Mouse (Mus musculus) spleen, adult 2 months (tissue): Measurements from ENCODE around the gene Mill2. TPM values are rescaled to one million over a fixed set of nuclear protein-coding genes. Genes with fewer than 3 reads are reported as not detected.
"Not testable (repeated sequence)": the region's sequence is repeated elsewhere in the genome, so short reads cannot be mapped to it uniquely, and the experiment has no call there.

Experiments used
- DNase-seq, 2 experiments: peaks; one replicate each; pipeline versions ENCODE4 v3.0.0 to v3.0.0-alpha.2; 2012 to 2021; ENCODE audit warnings: low spot score in 2 of 2, low read depth in 1 of 2
- H3K27ac ChIP-seq: fragments of 200-500 bp; 2 replicates; pipeline ENCODE4 v1.5.1; 2012; ENCODE audit warnings: low read length, inconsistent platforms; ENCODE audit not compliant: insufficient read depth
- H3K27me3 ChIP-seq: fragments of 200-500 bp; 2 replicates; pipeline ENCODE4 v1.6.1; 2012; ENCODE audit warnings: mild to moderate bottlenecking, moderate library complexity, low read length, inconsistent platforms; ENCODE audit not compliant: control insufficient read depth, insufficient read depth
- H3K36me3 ChIP-seq: fragments of 200-500 bp; 2 replicates; pipeline ENCODE4 v1.6.1; 2012; ENCODE audit warnings: mild to moderate bottlenecking, low read length, inconsistent platforms; ENCODE audit not compliant: control insufficient read depth, insufficient read depth
- H3K4me1 ChIP-seq: fragments of 200-500 bp; 2 replicates; pipeline ENCODE4 v1.6.1; 2011; ENCODE audit warnings: inconsistent platforms; ENCODE audit not compliant: control insufficient read depth, insufficient read depth, insufficient read length
- H3K4me3 ChIP-seq: fragments of 200-500 bp; 2 replicates; pipeline ENCODE4 v1.5.1; 2011; ENCODE audit warnings: mild to moderate bottlenecking, inconsistent platforms; ENCODE audit not compliant: insufficient read depth, insufficient read length; ENCODE audit errors: extremely low read depth
- CTCF ChIP-seq: fragments of 200-500 bp; IDR thresholded peaks from 2 replicates; pipeline ENCODE4 v1.5.1; 2011; ENCODE audit warnings: mild to moderate bottlenecking, inconsistent platforms; ENCODE audit not compliant: insufficient read depth, insufficient read length, insufficient replicate concordance; ENCODE audit errors: extremely low read depth
- POLR2A ChIP-seq: fragments of 200-500 bp; IDR thresholded peaks from 2 replicates; pipeline ENCODE4 v1.6.1; 2011; ENCODE audit warnings: low read depth, low read length, inconsistent platforms
- WGBS: fragments of 180-500 bp; shearing (Covaris S2); methylation state at CpG from one replicate; pipeline ENCODE4 v1.1.7; 2018; 5-methylcytosine and 5-hydroxymethylcytosine counted together
- polyA plus RNA-seq: library from polyadenylated mRNA; depleted of rRNA; stranded (reverse); fragments of >200 nt; gene quantifications from 2 replicates; pipeline ENCODE4 v1.2.3, GENCODE M21; 2012; rRNA removed

The Mill2 gene
- 2.4 and 2.9 TPM in 2 replicates for polyA plus RNA-seq

GRCm38 (mm10) chr7:18839865-18840264 lies at the start of gene Mill2:
TSS of gene Mill2 (plus strand) at chr7:18839966.
- no peaks in the 10 kb centered on the region for H3K36me3 ChIP-seq
- 15% methylated on average over 3 of the region's 3 CpGs for WGBS
- peak within 1 kb of the TSS; percentile 70 for H3K27ac ChIP-seq
- H3K4me3 ChIP-seq: peak within 1 kb of the TSS; percentile 31; the same call in 1 of the 2 replicates
- no peaks in the 10 kb centered on the region for H3K4me1 ChIP-seq
- H3K27me3 ChIP-seq: no peaks in the 10 kb centered on the region
- TF ChIP-seq POLR2A (no peak), CTCF (no peak)
- DNase-seq: no peak

GRCm38 (mm10) chr7:18790671-18791070 lies 49.1 kb upstream of the Mill2 start:
- not testable (repeated sequence) for H3K36me3 ChIP-seq, H3K4me3 ChIP-seq, DNase-seq, H3K27ac ChIP-seq, H3K27me3 ChIP-seq, H3K4me1 ChIP-seq

GRCm38 (mm10) chr7:18798420-18798819 lies 41.3 kb upstream of the Mill2 start, which contains the start of gene Psg19:
TSS of gene Psg19 (minus strand) at chr7:18798520.
- Histone ChIP-seq H3K36me3 (no peaks in the 10 kb centered on the region), H3K4me1 (no peaks in the 10 kb centered on the region), H3K27ac (no peak within 1 kb of the TSS), H3K27me3 (no peaks in the 10 kb centered on the region), H3K4me3 (no peak within 1 kb of the TSS)
- no peak for TF ChIP-seq CTCF
- no peak for TF ChIP-seq POLR2A
- DNase-seq: no peak
- WGBS: 80% methylated on average over 1 of the region's 1 CpGs

GRCm38 (mm10) chr7:18799129-18799528 lies 40.6 kb upstream of the Mill2 start:
- no peak overlapping the region for H3K27ac ChIP-seq
- H3K36me3 ChIP-seq: no peaks in the 10 kb centered on the region
- no peak overlapping the region for H3K4me3 ChIP-seq
- WGBS: 46% methylated on average over 3 of the region's 3 CpGs
- H3K4me1 ChIP-seq: no peaks in the 10 kb centered on the region
- no peaks in the 10 kb centered on the region for H3K27me3 ChIP-seq
- DNase-seq: no peak
- TF ChIP-seq CTCF (no peak), POLR2A (no peak)

- H3K27me3 ChIP-seq: no peaks in the 10 kb centered on the region
- H3K4me1 ChIP-seq: no peaks in the 10 kb centered on the region
- no peak overlapping the region for H3K4me3 ChIP-seq
These were observed 36.2 kb upstream of the Mill2 start for GRCm38 (mm10) chr7:18803526-18803925.

GRCm38 (mm10) chr7:18818301-18818700 lies 21.5 kb upstream of the Mill2 start:
- no peak overlapping the region for H3K27ac ChIP-seq
- no peaks in the 10 kb centered on the region for H3K4me1 ChIP-seq
- H3K4me3 ChIP-seq: no peak overlapping the region
- WGBS: 85% methylated on average over 9 of the region's 9 CpGs
- H3K27me3 ChIP-seq: no peaks in the 10 kb centered on the region
- TF ChIP-seq POLR2A (no peak), CTCF (no peak)
- H3K36me3 ChIP-seq: no peaks in the 10 kb centered on the region
- no peak for DNase-seq

More at GRCm38 (mm10) chr7:18803526-18803925, 36.2 kb upstream of the Mill2 start:
- Histone ChIP-seq H3K27ac (no peak overlapping the region), H3K36me3 (no peaks in the 10 kb centered on the region)
- no peak for DNase-seq
- no peak for TF ChIP-seq CTCF
- no peak for TF ChIP-seq POLR2A

- Histone ChIP-seq H3K27me3 (no peaks in the 10 kb centered on the region), H3K4me3 (no peak within 1 kb of the TSS), H3K27ac (no peak within 1 kb of the TSS), H3K4me1 (no peaks in the 10 kb centered on the region), H3K36me3 (no peaks in the 10 kb centered on the region)
- no peak for DNase-seq
- no peak for TF ChIP-seq CTCF
- TF ChIP-seq POLR2A: no peak
- 64% methylated on average over 3 of the region's 3 CpGs for WGBS
These were observed 18.3 kb upstream of the Mill2 start, which contains the start of gene Psg17 for GRCm38 (mm10) chr7:18821507-18821906. TSS of gene Psg17 (minus strand) at chr7:18821607.
